Mouse (Mus musculus): ENCODE measurements around the gene Phactr1. TPM values are rescaled to one million over a fixed set of nuclear protein-coding genes. Genes with fewer than 3 reads are reported as not detected.

Phactr1 gene
- polyA plus RNA-seq, 1 experiment from 2014 or later = 0.39 TPM

DNA sequence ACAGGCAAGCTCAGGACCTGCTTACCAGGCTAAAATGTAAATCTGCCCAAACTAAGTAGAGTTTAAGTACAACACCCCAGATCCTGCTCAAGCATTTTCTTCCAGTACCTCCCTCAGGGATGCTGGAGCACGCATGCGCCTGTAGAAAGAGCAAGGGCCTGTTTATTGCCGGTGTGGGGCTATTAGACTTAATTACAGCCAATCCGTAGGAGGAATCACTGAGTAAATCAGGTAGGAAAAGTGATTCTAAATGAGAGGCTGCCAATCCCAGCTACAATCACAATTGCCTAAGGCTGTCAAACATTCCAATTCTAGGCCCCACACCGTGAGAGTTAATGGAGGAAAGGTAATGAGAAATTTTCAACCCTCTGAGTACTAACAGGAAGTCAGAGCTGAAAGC is 477.9 kb downstream of the Phactr1 start:
- no peak overlapping the region for H3K9ac ChIP-seq
- no peaks in the 10 kb centered on the region for H3K27me3 ChIP-seq (replicated peaks)
- WGBS (ENCODE audit: insufficient replicate concordance) = 80% methylated on average over 5 of the region's 5 CpGs
- ATAC-seq = no peak
- no peak overlapping the region for H3K4me3 ChIP-seq
- no peak overlapping the region for H3K27ac ChIP-seq
- H3K4me1 ChIP-seq = no peaks in the 10 kb centered on the region
- H3K4me2 ChIP-seq = no peak overlapping the region
- peaks cover 23% of the 10 kb centered on the region for H3K36me3 ChIP-seq
- H3K9me3 ChIP-seq (replicated peaks) = no peaks in the 10 kb centered on the region

DNA sequence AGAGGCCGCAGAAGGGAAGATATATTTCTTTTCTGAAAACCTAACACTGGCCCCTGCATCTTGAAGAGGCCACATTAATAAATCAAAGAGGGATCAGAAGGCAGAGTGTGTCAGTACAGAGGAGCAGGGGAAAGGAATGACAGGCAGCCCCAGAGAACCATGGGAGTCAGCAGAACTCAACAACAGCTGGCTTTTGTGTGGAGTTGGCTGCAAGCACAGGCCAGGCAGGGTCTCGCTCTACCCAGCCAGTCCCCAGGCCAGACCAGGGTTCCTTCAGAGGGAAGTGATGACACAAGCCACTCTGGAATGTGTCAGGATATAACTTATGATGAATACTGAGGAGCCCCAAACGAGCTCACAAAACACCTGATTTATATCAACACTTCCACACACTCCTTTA is 479.0 kb downstream of the Phactr1 start:
- no peak overlapping the region for H3K27ac ChIP-seq
- peaks cover 24% of the 10 kb centered on the region for H3K36me3 ChIP-seq
- 60% methylated on average over 3 of the region's 3 CpGs for WGBS (ENCODE audit: insufficient replicate concordance)
- H3K9me3 ChIP-seq (replicated peaks) = no peaks in the 10 kb centered on the region
- no peak overlapping the region for H3K9ac ChIP-seq
- no peaks in the 10 kb centered on the region for H3K27me3 ChIP-seq (replicated peaks)
- H3K4me3 ChIP-seq = no peak overlapping the region
- no peak for ATAC-seq
- H3K4me2 ChIP-seq = no peak overlapping the region
- no peaks in the 10 kb centered on the region for H3K4me1 ChIP-seq

DNA sequence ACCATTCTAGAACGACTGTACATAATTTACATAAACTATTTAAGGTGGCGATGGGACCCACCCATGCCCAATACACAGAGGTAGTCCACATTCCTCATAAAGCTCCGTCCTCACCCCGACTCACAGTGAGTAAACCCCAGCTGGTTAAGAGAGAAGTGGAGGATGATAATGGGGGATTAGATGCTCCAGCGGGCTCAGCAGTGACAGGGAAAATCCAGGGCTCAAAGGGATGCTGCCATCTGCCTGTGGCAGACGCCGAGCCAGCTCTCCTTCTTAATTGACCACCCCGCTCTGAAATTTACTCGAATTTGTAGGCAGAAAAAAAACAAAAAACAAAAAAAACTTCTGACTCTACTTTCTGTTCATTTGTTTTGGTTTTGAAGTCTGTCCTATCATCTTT is 487.3 kb downstream of the Phactr1 start:
- Histone ChIP-seq H3K9ac (no peak overlapping the region), H3K9me3 (replicated peaks) (no peaks in the 10 kb centered on the region), H3K4me2 (no peak overlapping the region), H3K36me3 (peaks cover 15% of the 10 kb centered on the region), H3K4me1 (peaks cover 15% of the 10 kb centered on the region), H3K4me3 (no peak overlapping the region), H3K27ac (no peak overlapping the region), H3K27me3 (replicated peaks) (no peaks in the 10 kb centered on the region)
- 79% methylated on average over 9 of the region's 9 CpGs for WGBS (ENCODE audit: insufficient replicate concordance)
- ATAC-seq = no peak

DNA sequence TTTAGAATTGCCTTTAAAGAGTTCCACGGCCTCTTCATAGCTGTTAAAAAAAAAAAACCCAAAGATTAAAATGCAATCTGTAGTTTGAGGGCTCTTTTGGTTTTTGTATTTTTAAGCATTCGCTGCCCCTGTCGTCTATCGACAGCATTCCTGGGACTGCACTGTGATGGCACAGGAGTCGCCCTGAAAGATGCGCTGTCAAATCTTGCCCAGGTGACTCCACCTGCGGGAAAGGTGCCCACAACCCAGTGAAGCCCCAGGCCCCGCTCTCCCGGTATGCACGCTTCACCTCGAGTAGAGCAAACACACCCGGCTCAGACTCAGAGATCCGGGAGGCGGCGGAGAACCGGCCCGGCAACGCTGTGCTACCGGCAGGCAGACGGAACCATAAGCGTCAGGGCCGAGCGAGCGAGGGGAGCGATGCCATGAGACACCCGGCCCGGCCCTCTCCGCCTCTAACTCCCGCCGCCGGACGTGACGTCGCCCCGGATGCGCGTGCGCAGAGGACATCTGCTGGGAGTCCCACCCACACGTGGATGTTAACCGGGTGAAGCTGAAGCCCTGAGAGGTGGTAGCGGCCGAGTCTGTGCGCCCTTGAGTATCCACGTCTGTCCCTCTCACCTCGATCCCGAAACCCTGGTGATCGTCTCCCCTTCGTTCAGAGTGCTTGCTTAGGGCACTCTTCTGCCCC is 490.7 kb downstream of the Phactr1 start, which contains the start of gene Tbc1d7:
Gene Tbc1d7, minus strand, starts transcription at position 482 of the 691 bp plus-strand sequence.
- H3K4me3 ChIP-seq = peak within 1 kb of the TSS; percentile 77

DNA sequence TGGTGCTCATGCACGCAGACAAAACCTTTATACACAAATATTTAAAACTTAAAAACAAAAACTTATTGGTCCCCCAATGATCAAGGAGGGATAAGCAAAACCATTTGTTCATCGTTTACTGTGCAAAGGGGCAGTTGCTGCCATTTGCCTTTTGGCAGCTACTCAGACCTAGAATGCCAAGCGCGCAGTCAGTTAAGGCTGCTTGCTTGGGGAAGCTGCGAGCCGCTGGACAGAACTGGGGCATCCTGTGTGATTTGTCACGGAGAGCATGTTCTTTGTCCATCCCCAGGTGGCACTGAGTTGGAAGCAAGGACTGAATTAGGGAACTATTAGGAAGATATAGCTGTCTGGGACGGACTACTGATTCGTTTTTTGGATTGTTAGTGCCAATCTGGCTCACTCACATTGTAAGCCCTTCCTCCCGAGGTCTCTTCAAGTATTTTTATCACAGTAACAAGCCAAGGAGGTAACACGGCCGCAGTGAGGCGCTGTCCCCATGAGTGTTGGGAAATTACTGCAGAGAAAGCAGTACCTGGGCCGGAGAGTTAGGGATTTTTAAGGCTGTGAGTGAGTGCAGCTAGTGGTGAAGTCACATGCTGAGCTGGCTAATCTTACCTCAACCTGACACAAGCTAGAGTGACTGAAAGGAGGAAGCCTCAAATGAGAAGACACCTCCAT is 491.8 kb downstream of the Phactr1 start:
- H3K27ac ChIP-seq = peak overlapping the region; percentile 80

More for the DNA sequence above, 490.7 kb downstream of the Phactr1 start, which contains the start of gene Tbc1d7:
- peak within 1 kb of the TSS; percentile 89 for H3K4me2 ChIP-seq
- H3K27ac ChIP-seq = peak within 1 kb of the TSS; percentile 80
- H3K9ac ChIP-seq = peak within 1 kb of the TSS; percentile 77
- H3K36me3 ChIP-seq = peaks cover 4% of the 10 kb centered on the region; the same call in 1 of the 2 replicates
- H3K4me1 ChIP-seq = peaks cover 15% of the 10 kb centered on the region
- peak; percentile 95 for ATAC-seq
- H3K27me3 ChIP-seq (replicated peaks) = no peaks in the 10 kb centered on the region
- H3K9me3 ChIP-seq (replicated peaks) = no peaks in the 10 kb centered on the region
- WGBS (ENCODE audit: insufficient replicate concordance) = under 1% methylated on average over 48 of the region's 48 CpGs

DNA sequence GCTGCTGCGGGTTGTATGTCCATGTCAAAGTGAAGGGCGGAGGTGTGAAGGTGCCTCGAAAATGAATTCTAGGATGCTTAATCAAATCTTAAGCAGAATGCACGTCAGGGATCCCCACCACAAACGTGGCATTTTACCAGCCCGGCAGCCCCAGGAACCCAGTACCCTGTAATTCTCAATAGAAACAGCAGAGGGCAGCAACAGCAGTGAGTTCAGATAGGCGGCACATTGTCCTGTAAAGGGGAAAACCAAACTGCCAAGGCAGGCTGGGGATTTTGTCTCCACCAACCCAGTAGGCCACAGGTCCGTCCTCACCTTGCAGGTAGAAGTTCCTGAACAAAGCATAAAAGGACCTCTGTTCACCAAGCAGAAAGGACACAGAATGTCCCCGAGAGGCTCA is 492.8 kb downstream of the Phactr1 start:
- 15% methylated on average over 9 of the region's 9 CpGs for WGBS (ENCODE audit: insufficient replicate concordance)
- H3K4me1 ChIP-seq = peaks cover 15% of the 10 kb centered on the region
- no peak overlapping the region for H3K27ac ChIP-seq
- H3K27me3 ChIP-seq (replicated peaks) = no peaks in the 10 kb centered on the region
- peak overlapping the region; percentile 16; the same call in 1 of the 2 replicates for H3K4me2 ChIP-seq
- no peak overlapping the region for H3K4me3 ChIP-seq
- H3K9ac ChIP-seq = no peak overlapping the region
- H3K36me3 ChIP-seq = peaks cover 4% of the 10 kb centered on the region; the same call in 1 of the 2 replicates
- H3K9me3 ChIP-seq (replicated peaks) = no peaks in the 10 kb centered on the region
- no peak for ATAC-seq

More for the DNA sequence above, 491.8 kb downstream of the Phactr1 start:
- peak overlapping the region; percentile 89 for H3K4me2 ChIP-seq
- H3K4me1 ChIP-seq = peaks cover 15% of the 10 kb centered on the region
- H3K9ac ChIP-seq = no peak overlapping the region; the same call in none of the 2 replicates
- ATAC-seq = no peak
- peaks cover 4% of the 10 kb centered on the region; the same call in 1 of the 2 replicates for H3K36me3 ChIP-seq
- 20% methylated on average over 14 of the region's 14 CpGs for WGBS (ENCODE audit: insufficient replicate concordance)
- no peaks in the 10 kb centered on the region for H3K9me3 ChIP-seq (replicated peaks)
- no peaks in the 10 kb centered on the region for H3K27me3 ChIP-seq (replicated peaks)
- peak overlapping the region; percentile 77 for H3K4me3 ChIP-seq

DNA sequence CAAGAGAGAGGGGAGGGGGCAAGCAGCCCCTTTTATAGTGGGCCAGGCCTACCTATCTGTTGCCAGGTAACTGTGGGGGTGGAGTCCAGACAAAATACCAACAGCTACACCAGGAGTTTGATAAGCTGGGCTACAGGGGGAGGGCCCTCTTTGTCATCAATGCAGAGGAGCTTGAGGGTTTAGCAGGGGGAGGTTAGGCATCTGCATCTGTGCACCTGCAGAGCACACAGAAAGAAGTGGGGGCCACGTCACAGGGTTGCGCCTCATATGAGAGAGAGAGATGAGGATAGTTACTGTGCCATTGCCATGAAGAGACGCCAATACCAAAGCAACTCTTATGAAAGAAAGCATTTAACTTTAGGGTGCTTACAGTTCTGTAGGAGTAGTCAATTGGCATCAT is 496.3 kb downstream of the Phactr1 start:
- Histone ChIP-seq H3K4me3 (no peak overlapping the region), H3K36me3 (no peaks in the 10 kb centered on the region), H3K4me1 (peaks cover 25% of the 10 kb centered on the region), H3K4me2 (no peak overlapping the region), H3K9me3 (replicated peaks) (no peaks in the 10 kb centered on the region), H3K27me3 (replicated peaks) (peaks cover 12% of the 10 kb centered on the region), H3K27ac (no peak overlapping the region), H3K9ac (no peak overlapping the region)
- 73% methylated on average over 3 of the region's 3 CpGs for WGBS (ENCODE audit: insufficient replicate concordance)
- no peak for ATAC-seq

DNA sequence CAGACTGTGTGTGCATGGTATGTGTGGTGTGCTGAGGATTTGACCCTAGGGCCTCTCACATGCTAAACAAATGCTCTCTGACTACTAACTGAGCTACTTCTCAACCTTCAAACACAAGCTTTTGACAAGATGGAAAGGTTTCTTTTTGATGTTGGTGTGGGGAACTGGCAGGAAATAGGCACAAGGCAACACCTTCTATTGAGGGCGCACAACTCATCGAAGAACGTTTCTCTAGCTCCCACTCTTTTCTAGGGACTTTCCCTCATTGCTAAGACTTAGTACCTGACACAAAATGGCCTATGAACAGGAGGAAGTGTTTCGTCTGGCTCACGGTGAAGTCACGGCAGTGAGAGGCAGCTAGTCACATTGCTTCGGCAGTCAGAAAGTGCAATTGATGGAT is 496.9 kb downstream of the Phactr1 start:
- Histone ChIP-seq H3K4me3 (no peak overlapping the region), H3K27me3 (replicated peaks) (peaks cover 18% of the 10 kb centered on the region), H3K27ac (no peak overlapping the region), H3K4me1 (peaks cover 25% of the 10 kb centered on the region), H3K4me2 (no peak overlapping the region), H3K9ac (no peak overlapping the region), H3K36me3 (no peaks in the 10 kb centered on the region), H3K9me3 (replicated peaks) (no peaks in the 10 kb centered on the region)
- 77% methylated on average over 7 of the region's 7 CpGs for WGBS (ENCODE audit: insufficient replicate concordance)
- no peak for ATAC-seq

DNA sequence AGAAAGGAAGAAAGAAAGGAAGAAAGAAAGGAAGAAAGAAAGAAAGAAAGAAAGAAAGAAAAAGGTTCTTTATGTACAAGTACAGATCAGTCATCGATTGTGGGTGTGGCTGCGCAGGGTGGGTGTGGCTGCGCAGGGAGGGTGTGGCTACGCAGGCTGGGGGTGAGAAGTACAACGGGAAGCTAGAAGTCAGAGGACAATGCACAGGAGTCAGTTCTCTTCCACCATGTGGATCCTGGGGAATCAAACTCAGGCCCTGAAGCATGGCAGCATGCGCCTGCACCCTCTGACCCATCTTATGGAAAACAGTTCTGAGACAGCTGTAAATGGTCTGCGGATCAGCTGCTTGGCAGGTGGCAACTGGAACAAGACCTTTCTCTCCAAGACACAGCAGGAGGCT is 500.7 kb downstream of the Phactr1 start:
- Histone ChIP-seq H3K27ac (no peak overlapping the region), H3K9me3 (replicated peaks) (no peaks in the 10 kb centered on the region), H3K4me3 (no peak overlapping the region), H3K27me3 (replicated peaks) (peaks cover 33% of the 10 kb centered on the region), H3K9ac (peak overlapping the region; percentile 4; the same call in 1 of the 2 replicates), H3K4me1 (peaks cover 34% of the 10 kb centered on the region), H3K36me3 (no peaks in the 10 kb centered on the region), H3K4me2 (peak overlapping the region; percentile 34)
- 48% methylated on average over 7 of the region's 7 CpGs for WGBS (ENCODE audit: insufficient replicate concordance)
- peak; percentile 73; the same call in 1 of the 2 replicates for ATAC-seq

DNA sequence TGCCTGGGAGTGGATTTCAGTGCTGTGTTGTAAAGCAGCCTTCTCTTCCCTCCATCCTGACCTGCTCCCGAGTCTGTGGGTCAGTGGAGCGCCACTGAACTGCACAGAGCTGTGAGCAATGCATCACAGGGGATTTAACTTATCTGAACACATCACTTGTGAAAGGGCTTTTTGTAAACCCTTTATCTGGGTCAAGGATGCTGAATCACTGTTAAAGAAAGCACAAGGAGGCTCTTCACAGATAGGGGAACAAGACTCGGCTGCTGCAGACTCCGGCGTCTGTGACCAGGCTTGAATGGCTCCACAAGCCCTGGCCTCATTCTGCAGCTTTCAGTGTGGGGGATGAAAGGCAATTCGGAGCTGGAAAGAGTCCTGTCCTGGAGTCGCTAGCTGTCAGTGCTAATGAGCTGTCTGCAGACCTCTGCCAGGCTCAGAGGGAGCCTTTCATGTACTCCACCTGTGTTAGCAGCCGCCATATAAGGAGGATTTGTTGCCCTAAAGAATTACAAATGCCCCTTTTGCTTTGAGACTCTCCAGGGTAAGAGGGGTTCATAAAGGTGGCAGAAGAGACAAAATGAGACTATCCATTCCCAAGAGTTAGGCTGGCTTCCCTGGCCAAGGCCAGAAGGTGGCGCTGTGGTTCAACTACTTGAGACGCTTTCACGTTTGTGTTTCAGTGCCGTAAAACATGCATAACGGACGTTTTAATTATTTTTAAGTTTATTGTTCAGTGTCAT is 502.2 kb downstream of the Phactr1 start:
- 16% methylated on average over 14 of the region's 14 CpGs for WGBS (ENCODE audit: insufficient replicate concordance)
- H3K36me3 ChIP-seq = no peaks in the 10 kb centered on the region
- ATAC-seq = peak; percentile 30; the same call in 1 of the 2 replicates

DNA sequence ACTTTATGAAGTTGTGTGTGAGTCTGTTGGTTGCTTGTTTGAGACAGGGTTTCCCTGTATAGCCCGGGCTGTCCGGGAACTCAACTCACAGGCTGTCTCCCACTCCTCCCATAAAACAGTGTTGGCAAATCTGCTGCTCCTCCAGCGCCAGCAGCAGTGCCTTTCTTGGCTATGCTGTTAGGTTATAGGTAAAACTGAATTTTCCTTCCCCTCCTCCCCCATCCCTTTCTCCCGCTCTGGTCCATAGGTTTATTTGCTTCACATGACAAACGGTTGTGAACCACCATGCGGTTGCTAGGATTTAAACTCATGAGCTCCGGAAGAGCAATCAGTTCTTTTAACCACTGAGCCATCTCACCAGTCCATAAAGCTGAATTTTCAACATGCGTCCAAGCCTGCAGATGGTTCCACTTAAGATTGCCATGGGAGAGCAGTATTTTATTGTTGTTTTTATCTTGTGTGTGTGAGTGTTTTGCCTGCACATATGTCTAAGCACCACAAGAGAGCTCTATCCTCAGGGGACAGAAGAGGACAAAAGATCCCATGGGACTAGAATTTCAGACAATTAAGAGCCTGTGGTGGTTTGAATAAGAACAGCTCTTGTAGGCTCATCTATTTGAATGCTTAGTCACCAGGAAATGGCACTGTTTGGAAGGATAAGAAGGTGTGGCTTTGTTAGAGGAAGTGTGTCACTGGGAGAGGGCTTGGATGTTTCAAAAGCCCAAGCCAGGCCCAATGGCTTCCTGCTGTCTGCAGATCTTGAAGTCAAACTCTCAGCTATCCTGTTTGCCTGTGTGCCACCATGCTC is 503.0 kb downstream of the Phactr1 start:
- Histone ChIP-seq H3K27ac (no peak overlapping the region), H3K4me3 (peak overlapping the region; percentile 11; the same call in 1 of the 2 replicates), H3K27me3 (replicated peaks) (peaks cover 40% of the 10 kb centered on the region), H3K9ac (no peak overlapping the region), H3K36me3 (no peaks in the 10 kb centered on the region), H3K4me2 (peak overlapping the region; percentile 48), H3K9me3 (replicated peaks) (no peaks in the 10 kb centered on the region; the same call in 1 of the 2 replicates), H3K4me1 (peaks cover 34% of the 10 kb centered on the region)
- WGBS (ENCODE audit: insufficient replicate concordance) = 60% methylated on average over 8 of the region's 8 CpGs
- no peak for ATAC-seq

More for the DNA sequence above, 502.2 kb downstream of the Phactr1 start:
- peaks cover 35% of the 10 kb centered on the region for H3K27me3 ChIP-seq (replicated peaks)
- peak overlapping the region; percentile 48 for H3K4me2 ChIP-seq
- no peak overlapping the region for H3K27ac ChIP-seq
- H3K9me3 ChIP-seq (replicated peaks) = no peaks in the 10 kb centered on the region; the same call in 1 of the 2 replicates
- peaks cover 34% of the 10 kb centered on the region for H3K4me1 ChIP-seq
- no peak overlapping the region for H3K9ac ChIP-seq
- H3K4me3 ChIP-seq = peak overlapping the region; percentile 11; the same call in 1 of the 2 replicates

Measured in liver, embryonic 12.5 days (tissue).